Comparison of ENCODE assay signal across 27 mouse cellular contexts in genomic region chr14:97980879-97981278, GRCm38 (mm10).
A peak's percentile ranks its signal among the peaks of the same experiment; 100 is the strongest.
DNase-seq lines count a peak whose midpoint lies in the region; ATAC-seq lines count a peak whose summit lies in the region.
"Had no signal": no experiment of that assay in that cellular context is flagged by ENCODE, and none has a peak within 500 bp of the region (broad histone marks: within the 10 kb centered on the region; RNA-seq: fewer than 3 reads in every experiment).

No protein-coding gene starts in this region.

- H3K9me3 ChIP-seq in kidney, embryonic 16.5 days (ENCODE audit: low read length): no peaks in the 10 kb centered on the region
- H3K9me3 ChIP-seq in limb, embryonic 10.5 days (replicated peaks): no peaks in the 10 kb centered on the region
- H3K9me3 ChIP-seq: embryonic facial prominence, embryonic 13.5 days; forebrain, embryonic 13.5 days; heart, embryonic 10.5 days; limb, embryonic 15.5 days; neural tube, embryonic 15.5 days; stomach, embryonic 15.5 days had no signal

- H3K9ac ChIP-seq in kidney, embryonic 16.5 days (replicated peaks; ENCODE audit: low read length): no peak overlapping the region
- H3K9ac ChIP-seq: embryonic facial prominence, embryonic 13.5 days; forebrain, embryonic 13.5 days; limb, embryonic 15.5 days; liver, embryonic 14.5 days; lung, embryonic 14.5 days; neural tube, embryonic 15.5 days; stomach, embryonic 15.5 days had no signal

- 20% methylated on average over 4 of the region's 4 CpGs for WGBS in kidney, embryonic 16.5 days
- 7% methylated on average over 4 of the region's 4 CpGs for WGBS in limb, embryonic 10.5 days

- no peak overlapping the region for H3K27ac ChIP-seq in kidney, embryonic 16.5 days (ENCODE audit: low read length)
- H3K27ac ChIP-seq in limb, embryonic 10.5 days: peak overlapping the region; percentile 68; the same call in 1 of the 2 replicates
- H3K27ac ChIP-seq: embryonic facial prominence, embryonic 13.5 days; forebrain, embryonic 13.5 days; heart, embryonic 10.5 days; hindbrain, postnatal 0 days; limb, embryonic 15.5 days; liver, embryonic 14.5 days; neural tube, embryonic 15.5 days; stomach, embryonic 15.5 days had no signal

- H3K27me3 ChIP-seq in kidney, embryonic 16.5 days (ENCODE audit: insufficient read depth, low read length): no peaks in the 10 kb centered on the region
- H3K27me3 ChIP-seq in limb, embryonic 10.5 days (ENCODE audit: low read depth, poor library complexity, severe bottlenecking): no peaks in the 10 kb centered on the region
- H3K27me3 ChIP-seq: embryonic facial prominence, embryonic 13.5 days; limb, embryonic 15.5 days; neural tube, embryonic 15.5 days; stomach, embryonic 15.5 days had no signal

- ATAC-seq in kidney, embryonic 16.5 days (ENCODE audit: low FRiP score, low TSS enrichment): no peak
- ATAC-seq: forebrain, embryonic 13.5 days; hindbrain, postnatal 0 days had no signal

- H3K4me1 ChIP-seq in kidney, embryonic 16.5 days (ENCODE audit: insufficient read depth, low read length): peaks cover 36% of the 10 kb centered on the region
- H3K4me1 ChIP-seq in limb, embryonic 10.5 days: peaks cover 62% of the 10 kb centered on the region
- H3K4me1 ChIP-seq: embryonic facial prominence, embryonic 13.5 days; limb, embryonic 15.5 days; neural tube, embryonic 15.5 days; stomach, embryonic 15.5 days had no signal

- no peak overlapping the region for H3K4me3 ChIP-seq in kidney, embryonic 16.5 days (ENCODE audit: low read length)
- H3K4me3 ChIP-seq in limb, embryonic 10.5 days: no peak overlapping the region
- H3K4me3 ChIP-seq: embryonic facial prominence, embryonic 13.5 days; erythroblast, embryonic 14.5 days; forebrain, embryonic 13.5 days; heart, embryonic 10.5 days; limb, embryonic 15.5 days; myocyte; neural tube, embryonic 15.5 days; stomach, embryonic 15.5 days had no signal

- no peaks in the 10 kb centered on the region for H3K36me3 ChIP-seq in kidney, embryonic 16.5 days (ENCODE audit: insufficient read depth, low read length)
- no peaks in the 10 kb centered on the region for H3K36me3 ChIP-seq in limb, embryonic 10.5 days
- H3K36me3 ChIP-seq: embryonic facial prominence, embryonic 13.5 days; heart, embryonic 10.5 days; limb, embryonic 15.5 days; neural tube, embryonic 15.5 days; stomach, embryonic 15.5 days had no signal

- peak; percentile 10 for DNase-seq in kidney, adult 9 months
- peak; percentile 72 for DNase-seq in embryo, embryonic 10.5 days (ENCODE audit: low spot score)
- DNase-seq in embryo, embryonic 11 days: peak; percentile 59
- DNase-seq in limb, embryonic 10.5 days (ENCODE audit: low spot score): no peak
- no peak for DNase-seq in adipocyte (ENCODE audit: low spot score)
- DNase-seq in cerebellum, adult 11-12 months: no peak
- DNase-seq: adrenal gland, adult 8-10 months; cerebellum, adult 18-20 months; cerebellum, postnatal 36 days; gastrocnemius, postnatal 10 days; kidney, postnatal 25 days; lung, embryonic 14.5 days; midbrain, embryonic 14.5 days; right cerebral cortex, adult 18-20 months; right cerebral cortex, postnatal 4 days; thymus, postnatal 25 days had no signal

- H3K4me2 ChIP-seq in kidney, embryonic 16.5 days (replicated peaks; ENCODE audit: low read depth, low read length): no peak overlapping the region
- H3K4me2 ChIP-seq: embryonic facial prominence, embryonic 13.5 days; forebrain, embryonic 13.5 days; limb, embryonic 15.5 days; lung, embryonic 14.5 days; neural tube, embryonic 15.5 days; stomach, embryonic 15.5 days had no signal

Comparison
In these comparisons a context has a peak if more than half of its experiments do, and no peak if none do; other contexts are left out.
1. DNase-seq: peak in kidney, adult 9 months (single experiment), embryo, embryonic 10.5 days (single experiment) and embryo, embryonic 11 days (single experiment); none in limb, embryonic 10.5 days (single experiment), adipocyte (single experiment) and cerebellum, adult 11-12 months (single experiment).